Mouse (Mus musculus) embryo, embryonic 11 days (tissue): ENCODE results near the gene Ppil1.
"Not testable (repeated sequence)": the region's sequence is repeated elsewhere in the genome, so short reads cannot be mapped to it uniquely, and the experiment has no call there.

Experiments used
- DNase-seq: peaks from one replicate; pipeline ENCODE4 v3.0.0-alpha.2; 2015

Gene Ppil1

DNA sequence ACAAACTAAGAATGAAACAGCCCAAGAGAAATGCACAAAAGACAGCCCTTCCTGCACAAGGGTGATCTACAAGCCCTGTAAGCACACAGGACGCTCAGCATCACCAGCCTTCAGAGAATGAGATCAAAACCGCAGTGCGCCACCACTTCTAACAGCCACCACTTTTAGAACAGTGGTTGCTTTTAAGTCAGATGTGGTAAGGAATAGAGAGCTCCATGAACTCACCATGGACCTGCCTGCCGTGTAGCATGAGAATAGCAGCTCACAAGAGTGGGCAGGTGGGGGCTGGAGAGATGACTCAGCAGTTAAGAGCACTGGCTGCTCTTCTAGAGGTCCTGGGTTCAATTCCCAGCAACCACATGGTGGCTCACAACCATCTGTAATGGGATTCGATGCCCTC is 16.4 kb upstream of the Ppil1 start:
- no peak for DNase-seq

DNA sequence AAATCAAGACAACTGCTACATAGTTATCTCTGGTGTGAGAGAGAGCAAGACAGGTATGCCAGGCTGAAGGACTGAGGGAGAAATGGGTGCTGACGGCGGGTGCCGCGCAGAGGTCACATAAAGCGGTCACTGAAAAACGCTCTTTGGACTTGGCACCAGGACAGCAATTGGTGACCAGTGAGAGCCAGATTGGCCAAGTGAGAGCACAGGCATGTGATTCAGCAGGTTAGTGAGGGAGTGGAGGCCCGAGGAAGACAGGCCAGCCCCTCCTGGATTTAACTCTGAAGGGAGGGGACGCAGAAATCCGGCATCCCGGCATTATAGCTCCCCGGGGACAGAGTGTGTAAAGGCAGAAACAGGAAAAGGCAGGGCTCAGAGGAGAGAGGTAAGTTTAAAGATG is 9.9 kb upstream of the Ppil1 start:
- no peak for DNase-seq

GRCm38 (mm10) chr17:29273156-29273555 is 9.2 kb upstream of the Ppil1 start:
- DNase-seq = no peak

DNA sequence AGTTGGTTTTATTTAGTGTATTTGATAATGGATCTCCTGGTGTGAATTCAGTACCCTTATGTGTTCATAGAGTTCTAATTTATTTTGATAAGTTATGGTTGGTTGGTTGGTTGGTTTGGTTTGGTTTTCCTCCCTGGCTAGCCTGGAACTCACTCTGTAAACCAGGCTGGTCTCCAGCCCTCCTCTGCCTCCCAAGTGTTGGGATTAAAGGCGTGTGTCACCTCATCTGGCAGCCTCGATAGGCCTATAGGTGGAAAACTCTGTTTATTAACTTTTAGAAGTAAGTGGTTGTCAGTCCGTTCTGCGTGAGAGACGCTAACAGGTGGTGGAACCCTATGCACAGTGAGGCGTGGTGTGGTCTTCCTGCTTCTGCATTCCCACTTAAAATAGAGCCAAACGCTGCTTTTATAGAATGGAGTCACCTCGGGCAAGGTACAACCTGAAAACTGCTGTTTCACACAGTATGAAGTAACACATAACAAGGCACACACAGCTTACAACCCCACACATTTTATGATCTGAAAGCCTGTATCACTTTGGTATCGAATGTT is 6.2 kb upstream of the Ppil1 start:
- no peak for DNase-seq

DNA sequence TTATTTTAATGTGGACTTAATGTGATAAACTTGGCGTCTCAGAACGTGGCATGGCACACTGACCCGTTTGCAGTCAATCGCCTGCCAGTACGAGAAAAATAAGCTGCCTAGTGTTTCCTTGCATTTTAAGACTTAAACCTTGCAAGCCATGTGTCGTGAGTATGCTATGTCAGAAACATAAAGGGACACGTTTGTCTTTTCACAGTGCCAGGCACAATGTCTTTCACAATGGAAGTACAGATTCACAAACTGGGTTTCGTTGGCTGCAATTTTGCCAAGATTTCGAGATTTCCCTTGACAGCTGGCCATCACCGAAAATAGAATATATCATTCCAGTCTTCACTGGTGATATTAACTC is 5.3 kb upstream of the Ppil1 start:
- DNase-seq = no peak

DNA sequence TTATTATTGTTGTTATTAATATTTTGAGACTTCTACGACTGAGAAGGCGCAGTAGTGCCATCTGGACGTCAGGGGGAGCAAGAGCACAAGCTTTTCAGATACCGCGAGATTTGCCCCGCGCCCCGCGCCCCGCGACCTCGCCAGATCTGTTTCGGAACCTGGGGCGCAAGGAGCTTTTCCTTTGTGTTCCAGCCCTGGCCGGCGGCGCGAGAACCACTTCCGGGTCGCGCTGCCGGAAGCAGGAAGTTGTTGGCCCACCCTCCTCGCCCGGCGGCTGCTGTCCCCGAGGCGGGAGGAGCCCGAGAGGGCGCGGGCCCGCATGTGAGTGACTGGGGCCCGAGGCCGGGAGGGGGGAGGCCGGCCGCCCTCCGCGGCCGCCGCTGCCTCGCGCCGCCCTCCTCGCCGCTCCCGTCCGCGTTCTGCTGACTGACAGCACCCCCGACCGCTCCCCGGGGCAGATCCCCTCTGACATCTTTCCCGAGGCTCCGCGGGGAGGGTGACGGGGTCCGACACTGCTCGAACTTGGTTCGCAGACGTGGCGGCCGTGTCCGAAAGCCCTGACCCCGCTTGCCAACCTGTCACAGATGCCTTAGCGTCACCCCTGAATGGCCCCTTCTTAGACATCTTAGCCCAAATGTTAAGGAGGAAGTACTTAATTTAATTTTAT is 4.8 kb upstream of the Ppil1 start, which contains the start of gene BC004004:
BC004004 (plus strand) TSS at position 107 of the 667 bp plus-strand sequence.
- peak; percentile 97 for DNase-seq

- peak; percentile 22 for DNase-seq
These were observed 4.1 kb upstream of the Ppil1 start for GRCm38 (mm10) chr17:29267931-29268681.

DNA sequence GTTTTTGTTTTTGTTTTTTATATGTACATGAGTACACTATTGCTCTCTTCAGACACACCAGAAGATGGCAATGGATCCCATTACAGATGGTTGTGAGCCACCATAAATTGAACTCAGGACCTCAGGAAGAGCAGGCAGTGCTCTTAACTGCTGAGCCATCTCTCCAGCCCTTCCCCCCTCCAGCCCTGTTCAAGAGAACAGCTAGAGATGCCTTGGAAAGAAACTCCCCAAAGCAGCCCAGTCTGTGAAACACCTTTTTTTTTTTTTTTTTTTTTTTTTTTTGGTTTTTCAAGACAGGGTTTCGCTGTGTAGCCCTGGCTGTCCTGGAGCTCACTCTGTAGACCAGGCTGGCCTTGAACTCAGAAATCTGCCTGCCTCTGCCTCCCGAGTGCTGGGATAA is 3.1 kb upstream of the Ppil1 start:
- DNase-seq = not testable (repeated sequence)

GRCm38 (mm10) chr17:29264760-29265159 is 774 bp upstream of the Ppil1 start:
- no peak for DNase-seq

GRCm38 (mm10) chr17:29263417-29263816 is 569 bp downstream of the Ppil1 start:
- peak; percentile 25 for DNase-seq

DNA sequence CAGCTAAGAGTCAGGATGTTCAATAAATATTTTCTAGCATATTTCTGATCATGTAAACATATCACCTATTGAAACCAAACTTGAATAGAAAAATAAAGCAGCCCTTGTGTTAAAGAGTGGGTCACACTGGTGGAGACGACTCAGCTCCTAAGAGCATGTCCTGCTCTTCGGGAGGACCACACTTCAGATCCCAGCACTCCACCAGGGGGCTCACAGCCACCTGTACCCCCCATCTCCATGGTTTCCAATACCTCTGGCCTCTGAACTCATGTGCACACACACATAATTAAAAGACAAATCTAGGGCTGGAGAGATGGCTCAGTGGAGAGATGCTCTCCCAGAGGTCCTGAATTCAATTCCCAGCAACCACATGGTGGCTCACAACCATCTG is 1.7 kb downstream of the Ppil1 start:
- no peak for DNase-seq

DNA sequence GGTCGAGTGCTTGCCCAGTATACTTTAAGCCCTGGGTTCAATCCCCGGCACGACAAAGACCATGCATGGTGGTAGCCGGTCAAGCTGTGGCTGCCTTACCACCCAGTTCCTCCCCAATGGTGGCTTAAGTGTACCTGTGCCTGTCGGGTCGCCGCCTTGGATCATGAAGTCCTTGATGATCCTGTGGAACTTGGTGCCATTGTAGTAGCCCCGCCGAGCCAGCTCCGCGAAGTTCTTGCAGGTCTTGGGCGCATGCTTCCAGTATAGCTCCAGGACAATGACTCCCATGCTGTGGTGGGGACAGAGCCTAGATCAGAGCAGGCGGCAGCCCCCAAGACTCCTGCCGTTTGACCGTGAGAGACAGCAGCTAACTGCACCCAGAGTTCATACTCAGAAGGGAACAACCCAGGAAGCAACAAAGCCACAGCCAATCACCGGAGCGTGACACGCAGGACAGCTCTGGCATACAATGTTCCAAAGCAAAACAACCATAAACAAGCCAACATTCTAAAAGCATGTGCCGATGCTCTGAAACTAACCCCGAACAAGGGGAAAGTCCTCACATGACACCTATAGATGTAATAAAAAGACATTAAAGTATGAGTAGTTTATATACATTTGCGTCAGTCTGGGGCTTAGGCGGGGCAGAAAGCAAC is 2.3 kb downstream of the Ppil1 start:
- DNase-seq = no peak

DNA sequence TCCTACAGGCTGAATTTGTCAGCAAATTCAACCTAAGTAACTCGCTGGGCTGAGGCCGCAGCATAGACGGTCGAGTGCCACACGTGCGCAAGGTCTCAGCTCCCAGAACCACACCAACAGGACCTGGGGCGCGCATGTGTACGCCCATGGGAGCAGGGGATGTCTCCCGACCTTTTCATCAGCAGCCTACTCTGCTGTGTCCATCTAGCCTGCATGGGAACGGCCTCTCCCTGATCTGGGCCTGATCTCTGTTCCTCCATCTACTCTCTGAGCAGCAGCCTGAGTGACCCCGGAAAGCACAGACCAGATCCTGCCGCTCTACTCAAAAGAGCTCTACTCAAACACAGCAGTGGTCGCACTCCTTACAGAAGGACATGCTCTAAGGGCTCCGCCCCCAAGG is 3.5 kb downstream of the Ppil1 start:
- DNase-seq = no peak

DNA sequence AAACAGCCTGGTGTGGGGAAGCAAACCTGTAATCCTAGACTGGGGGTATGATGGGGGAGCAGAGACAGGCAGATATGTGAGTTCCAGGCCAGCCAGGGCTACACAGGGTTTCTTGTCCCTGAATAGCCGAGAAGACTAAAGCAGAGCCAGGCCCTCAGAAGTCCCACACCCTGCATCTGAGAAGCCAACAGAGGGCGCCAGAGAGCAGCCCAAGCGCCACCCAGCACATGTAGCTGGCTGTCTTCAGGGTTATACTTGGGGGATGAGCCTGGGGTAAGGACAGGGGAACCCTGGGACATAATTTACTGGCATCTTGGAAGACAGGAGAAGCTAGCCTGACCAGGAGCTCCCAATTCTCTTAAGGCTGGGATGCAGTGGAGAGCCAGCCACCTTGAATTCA is 4.5 kb downstream of the Ppil1 start:
- DNase-seq = peak; percentile 82

DNA sequence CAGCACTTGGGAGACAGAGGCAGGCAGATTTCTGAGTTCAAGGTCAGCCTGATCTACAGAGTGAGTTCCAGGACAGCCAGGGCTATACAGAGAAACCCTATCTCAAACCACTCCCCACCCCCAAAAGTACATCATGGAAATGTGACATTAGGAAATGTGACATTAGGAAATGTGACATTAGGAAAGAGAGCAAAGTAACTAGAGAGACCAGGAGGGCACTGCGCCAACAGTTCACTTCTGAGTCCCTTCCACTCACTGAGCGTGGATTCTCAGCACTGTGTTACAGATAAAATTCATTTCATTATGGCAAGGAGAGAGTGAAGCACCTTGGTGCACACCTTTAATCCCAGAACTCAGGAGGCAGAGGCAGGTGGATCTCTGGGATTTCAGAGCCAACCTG is 5.1 kb downstream of the Ppil1 start:
- DNase-seq = no peak

DNA sequence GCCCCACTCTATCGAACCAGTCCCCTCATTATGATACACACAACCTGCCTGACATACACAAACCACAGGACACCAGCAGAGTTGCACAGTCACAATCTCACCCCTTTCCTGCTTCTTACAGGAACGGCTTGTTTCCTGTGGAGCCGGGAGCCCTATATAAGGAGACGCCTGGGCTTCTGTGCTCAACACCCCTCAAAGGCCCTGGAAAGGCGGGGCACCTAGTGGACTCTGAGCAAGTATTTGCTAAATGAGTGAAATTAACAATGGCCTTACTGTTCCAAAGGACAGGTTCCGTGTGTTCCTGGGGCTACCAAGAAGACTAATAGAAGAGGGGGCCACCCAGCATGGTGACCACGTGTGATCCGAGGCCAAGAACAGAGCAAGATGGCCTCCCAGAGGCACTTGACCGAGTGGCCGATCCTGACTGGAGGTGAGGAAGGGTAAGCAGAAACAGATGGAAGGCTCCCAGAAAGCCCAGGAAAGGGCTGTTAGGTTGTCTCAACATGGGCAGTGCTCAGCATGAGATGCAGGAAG is 5.9 kb downstream of the Ppil1 start:
- peak; percentile 33 for DNase-seq

GRCm38 (mm10) chr17:29257001-29257511 is 6.9 kb downstream of the Ppil1 start:
- no peak for DNase-seq

GRCm38 (mm10) chr17:29256507-29256906 is 7.5 kb downstream of the Ppil1 start:
- DNase-seq = no peak

- not testable (repeated sequence) for DNase-seq
These were observed 9.2 kb downstream of the Ppil1 start for GRCm38 (mm10) chr17:29254784-29255183.

GRCm38 (mm10) chr17:29253684-29254083 is 10.3 kb downstream of the Ppil1 start:
- DNase-seq = no peak

- no peak for DNase-seq
These were observed 10.8 kb downstream of the Ppil1 start for GRCm38 (mm10) chr17:29253236-29253635.

DNA sequence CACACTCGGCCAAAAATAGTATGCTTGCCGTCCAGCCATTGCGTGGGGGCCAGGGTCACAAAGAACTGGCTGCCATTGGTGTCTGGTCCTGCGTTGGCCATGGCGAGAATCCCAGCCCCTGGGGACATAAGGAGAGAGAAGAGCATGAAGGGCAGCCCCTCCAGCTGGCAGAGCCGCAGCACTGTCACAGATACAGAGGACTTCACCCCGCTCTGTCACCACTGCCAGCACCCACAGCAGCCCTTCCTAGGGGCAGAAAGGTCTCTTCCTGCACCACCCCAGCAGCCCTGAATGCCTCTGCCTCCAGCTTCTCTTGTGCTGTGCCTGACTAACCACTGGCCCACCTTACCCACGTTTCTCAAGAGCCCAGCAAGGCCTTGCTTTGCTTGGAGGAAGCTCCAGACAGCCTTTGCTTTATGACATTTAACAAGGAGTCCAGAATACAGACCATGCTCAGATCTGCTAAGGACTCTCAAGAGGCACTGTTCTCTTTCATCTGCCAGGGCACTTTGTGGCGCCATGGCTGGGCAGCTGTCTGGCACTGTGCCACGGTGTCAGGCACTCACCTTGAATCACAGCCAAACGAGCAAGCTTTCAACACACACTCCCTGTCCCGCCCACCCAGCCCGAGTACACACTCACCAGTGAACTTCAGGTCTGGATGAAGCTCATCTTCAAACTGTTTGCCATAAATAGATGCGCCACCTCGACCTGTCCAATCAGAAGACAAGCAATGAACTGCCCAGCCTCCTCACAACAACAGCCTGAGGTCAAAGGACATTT is 12.2 kb downstream of the Ppil1 start:
- DNase-seq = no peak
